Mouse (Mus musculus): ENCODE results near the gene Spink4. TPM values are rescaled to one million over a fixed set of nuclear protein-coding genes. Genes with fewer than 3 reads are reported as not detected.

The Spink4 gene
- polyA plus RNA-seq, 1 experiment from 2014 or later: 1.1 TPM

DNA sequence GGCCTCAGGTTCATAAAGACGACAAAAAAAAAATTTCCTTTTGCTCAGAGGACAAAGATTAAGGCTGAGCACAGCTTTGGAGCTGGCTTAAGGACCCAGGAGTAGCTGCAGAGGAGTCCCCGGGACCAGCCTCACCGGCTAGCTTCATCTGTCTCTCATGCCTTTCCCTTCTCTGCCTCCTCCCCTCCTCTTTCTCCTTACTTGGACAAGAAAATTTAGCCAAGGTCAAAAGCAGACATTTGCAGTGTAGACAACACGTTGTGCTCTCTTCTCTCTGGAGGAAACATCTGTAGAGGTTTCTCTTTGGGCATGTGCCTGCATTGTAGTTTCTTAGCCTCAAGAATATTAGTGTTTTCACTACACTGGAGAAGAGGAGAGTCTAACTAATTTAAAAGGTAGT, 34.0 kb upstream of the Spink4 start:
- no peaks in the 10 kb centered on the region for H3K36me3 ChIP-seq
- no peak overlapping the region for H3K4me2 ChIP-seq
- no peak for ATAC-seq (replicated peaks; ENCODE audit: low FRiP score)
- no peak overlapping the region for H3K27ac ChIP-seq
- H3K4me1 ChIP-seq: peaks cover 9% of the 10 kb centered on the region; the same call in 1 of the 2 replicates
- no peaks in the 10 kb centered on the region for H3K27me3 ChIP-seq
- no peaks in the 10 kb centered on the region for H3K9me3 ChIP-seq (replicated peaks)
- H3K4me3 ChIP-seq (replicated peaks): no peak overlapping the region
- 65% methylated on average over 4 of the region's 4 CpGs for WGBS
- H3K9ac ChIP-seq: no peak overlapping the region

- no peak for ATAC-seq (replicated peaks; ENCODE audit: low FRiP score)
- H3K27me3 ChIP-seq: no peaks in the 10 kb centered on the region
- 61% methylated on average over 11 of the region's 11 CpGs for WGBS
These were observed 31.0 kb upstream of the Spink4 start for GRCm38 (mm10) chr4:40888839-40889238.

DNA sequence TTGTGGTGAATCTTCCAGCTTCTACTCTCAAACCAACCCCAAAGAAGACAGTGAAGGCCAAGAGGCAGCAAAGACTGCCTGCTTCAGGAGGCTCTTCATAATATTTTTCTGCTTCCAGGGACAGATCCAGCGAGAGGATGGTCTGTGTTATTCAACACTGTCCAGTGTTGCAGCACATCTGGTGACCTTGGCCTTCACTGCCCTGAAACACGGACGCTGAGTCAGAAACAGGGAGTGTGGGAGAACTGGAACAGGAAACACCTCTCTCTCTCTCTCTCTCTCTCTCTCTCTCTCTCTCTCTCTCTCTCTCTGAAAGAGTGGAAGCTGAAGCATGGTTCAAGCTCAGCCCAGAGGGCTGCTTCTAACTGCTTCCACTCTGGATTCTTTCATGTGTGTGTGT, 30.6 kb upstream of the Spink4 start:
- Histone ChIP-seq H3K36me3 (no peaks in the 10 kb centered on the region), H3K4me1 (peaks cover 7% of the 10 kb centered on the region; the same call in 1 of the 2 replicates)
- 14% methylated on average over 3 of the region's 3 CpGs for WGBS

More at GRCm38 (mm10) chr4:40888839-40889238, 31.0 kb upstream of the Spink4 start:
- Histone ChIP-seq H3K36me3 (no peaks in the 10 kb centered on the region), H3K9ac (no peak overlapping the region), H3K4me3 (replicated peaks) (no peak overlapping the region), H3K27ac (no peak overlapping the region), H3K9me3 (replicated peaks) (no peaks in the 10 kb centered on the region), H3K4me2 (no peak overlapping the region), H3K4me1 (peaks cover 9% of the 10 kb centered on the region; the same call in 1 of the 2 replicates)

GRCm38 (mm10) chr4:40889983-40890382, 29.9 kb upstream of the Spink4 start:
- no peak for ATAC-seq (replicated peaks; ENCODE audit: low FRiP score)
- Histone ChIP-seq H3K27ac (no peak overlapping the region), H3K36me3 (no peaks in the 10 kb centered on the region), H3K4me3 (replicated peaks) (no peak overlapping the region), H3K4me2 (no peak overlapping the region), H3K4me1 (peaks cover 3% of the 10 kb centered on the region; the same call in 1 of the 2 replicates), H3K27me3 (no peaks in the 10 kb centered on the region), H3K9ac (no peak overlapping the region), H3K9me3 (replicated peaks) (no peaks in the 10 kb centered on the region)
- 85% methylated on average over 4 of the region's 4 CpGs for WGBS

More for the DNA sequence above, 30.6 kb upstream of the Spink4 start:
- no peak overlapping the region for H3K4me2 ChIP-seq
- H3K9me3 ChIP-seq (replicated peaks): no peaks in the 10 kb centered on the region
- no peaks in the 10 kb centered on the region for H3K27me3 ChIP-seq
- no peak overlapping the region for H3K4me3 ChIP-seq (replicated peaks)
- H3K27ac ChIP-seq: no peak overlapping the region
- no peak for ATAC-seq (replicated peaks; ENCODE audit: low FRiP score)
- H3K9ac ChIP-seq: no peak overlapping the region

GRCm38 (mm10) chr4:40891206-40891605, 28.6 kb upstream of the Spink4 start:
- no peak for ATAC-seq (replicated peaks; ENCODE audit: low FRiP score)
- Histone ChIP-seq H3K27me3 (no peaks in the 10 kb centered on the region), H3K4me1 (0 out of 2 replicates have a peak, but pooled peaks cover 3% of the 10 kb centered on the region), H3K4me3 (replicated peaks) (no peak overlapping the region), H3K9me3 (replicated peaks) (no peaks in the 10 kb centered on the region), H3K4me2 (no peak overlapping the region), H3K27ac (no peak overlapping the region), H3K9ac (no peak overlapping the region), H3K36me3 (no peaks in the 10 kb centered on the region)
- WGBS: 78% methylated on average over 5 of the region's 5 CpGs

GRCm38 (mm10) chr4:40895118-40895517, 24.7 kb upstream of the Spink4 start:
- H3K4me3 ChIP-seq (replicated peaks): no peak overlapping the region
- 93% methylated on average over 3 of the region's 3 CpGs for WGBS
- no peak overlapping the region for H3K9ac ChIP-seq
- no peaks in the 10 kb centered on the region for H3K36me3 ChIP-seq
- H3K4me1 ChIP-seq: 0 out of 2 replicates have a peak, but pooled peaks cover 5% of the 10 kb centered on the region
- no peaks in the 10 kb centered on the region for H3K9me3 ChIP-seq (replicated peaks)
- no peak for ATAC-seq (replicated peaks; ENCODE audit: low FRiP score)
- H3K27ac ChIP-seq: no peak overlapping the region
- no peaks in the 10 kb centered on the region for H3K27me3 ChIP-seq
- H3K4me2 ChIP-seq: no peak overlapping the region

DNA sequence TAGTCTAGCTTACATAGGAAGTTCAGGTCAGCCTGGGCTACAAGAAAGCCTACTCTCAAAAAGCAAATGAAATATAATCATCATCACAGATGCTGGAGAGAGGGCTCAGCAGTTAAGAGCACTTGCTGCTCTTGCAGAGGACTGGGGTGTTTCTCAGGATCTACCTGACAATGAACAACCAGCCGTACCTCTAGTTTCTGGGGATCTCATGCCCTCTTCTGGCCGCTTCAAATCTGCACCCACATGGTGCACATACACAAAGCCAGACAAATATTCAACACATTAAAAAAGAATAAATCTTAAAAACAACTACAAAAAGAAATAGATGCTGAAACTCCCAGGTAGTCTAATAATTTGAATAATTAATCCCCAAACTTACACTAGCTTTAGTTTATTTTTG, 24.2 kb upstream of the Spink4 start:
- no peaks in the 10 kb centered on the region for H3K36me3 ChIP-seq
- no peak overlapping the region for H3K27ac ChIP-seq
- H3K4me3 ChIP-seq (replicated peaks): no peak overlapping the region
- H3K9ac ChIP-seq: no peak overlapping the region
- no peaks in the 10 kb centered on the region for H3K9me3 ChIP-seq (replicated peaks)
- H3K27me3 ChIP-seq: no peaks in the 10 kb centered on the region
- no peak overlapping the region for H3K4me2 ChIP-seq
- H3K4me1 ChIP-seq: 0 out of 2 replicates have a peak, but pooled peaks cover 5% of the 10 kb centered on the region
- no peak for ATAC-seq (replicated peaks; ENCODE audit: low FRiP score)
- 89% methylated on average over 2 of the region's 2 CpGs for WGBS

DNA sequence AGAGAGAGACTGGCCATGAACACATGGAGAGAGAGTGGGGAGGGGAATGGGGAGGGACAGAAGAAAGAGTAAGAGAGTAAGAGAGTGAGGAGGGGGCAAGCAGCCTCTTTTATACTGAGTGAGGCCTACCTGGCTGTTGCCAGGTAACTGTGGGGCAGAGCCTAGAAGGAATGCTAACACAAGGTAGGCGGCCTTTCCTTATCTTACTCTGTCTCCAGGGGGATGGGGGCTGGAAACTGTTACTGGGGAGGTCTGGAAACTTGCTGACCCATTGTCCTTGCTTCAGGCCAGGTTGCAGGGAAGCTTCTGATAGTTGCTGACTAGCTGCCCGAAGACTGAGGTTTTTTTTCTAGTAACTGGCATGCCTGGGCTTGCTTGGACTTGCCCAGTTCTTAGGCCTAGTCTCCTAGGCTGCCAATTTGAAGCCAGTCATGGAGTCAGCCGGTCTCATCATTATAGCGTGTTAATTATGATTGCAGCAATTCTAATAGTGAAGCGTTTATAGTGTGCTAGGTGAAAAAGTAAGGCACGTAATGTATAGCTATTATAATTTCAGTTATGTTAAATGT, 21.3 kb upstream of the Spink4 start:
- no peak overlapping the region for H3K4me3 ChIP-seq (replicated peaks)
- 0 out of 2 replicates have a peak, but pooled peaks cover 5% of the 10 kb centered on the region for H3K4me1 ChIP-seq
- H3K4me2 ChIP-seq: no peak overlapping the region
- 81% methylated on average over 6 of the region's 6 CpGs for WGBS
- no peak for ATAC-seq (replicated peaks; ENCODE audit: low FRiP score)
- no peak overlapping the region for H3K27ac ChIP-seq
- H3K36me3 ChIP-seq: no peaks in the 10 kb centered on the region
- H3K27me3 ChIP-seq: no peaks in the 10 kb centered on the region
- H3K9me3 ChIP-seq (replicated peaks): no peaks in the 10 kb centered on the region
- no peak overlapping the region for H3K9ac ChIP-seq

DNA sequence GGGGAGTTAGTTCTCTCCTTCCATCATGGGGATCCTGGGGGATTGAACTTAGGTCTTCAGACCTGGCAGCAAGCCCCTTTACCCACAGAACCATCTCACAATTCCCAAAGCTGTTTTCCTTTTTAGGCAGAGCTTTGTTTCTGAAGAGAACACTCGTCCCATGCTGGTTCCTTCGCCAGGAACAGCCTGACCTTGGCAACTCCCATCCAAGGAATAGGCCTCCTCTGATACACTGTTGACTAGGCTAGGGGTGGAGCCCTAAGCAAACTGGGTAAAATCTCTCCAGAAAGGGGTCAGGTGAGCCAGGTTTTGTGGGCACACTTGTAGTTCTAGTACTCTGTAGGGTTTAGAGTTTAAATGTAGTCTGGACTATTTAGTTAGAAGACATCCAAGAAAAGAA, 20.6 kb upstream of the Spink4 start:
- no peak overlapping the region for H3K9ac ChIP-seq
- WGBS: 68% methylated on average over 2 of the region's 2 CpGs
- H3K4me1 ChIP-seq: 0 out of 2 replicates have a peak, but pooled peaks cover 5% of the 10 kb centered on the region
- no peaks in the 10 kb centered on the region for H3K9me3 ChIP-seq (replicated peaks)
- H3K4me3 ChIP-seq (replicated peaks): no peak overlapping the region
- no peaks in the 10 kb centered on the region for H3K36me3 ChIP-seq
- no peaks in the 10 kb centered on the region for H3K27me3 ChIP-seq
- no peak overlapping the region for H3K27ac ChIP-seq
- no peak overlapping the region for H3K4me2 ChIP-seq
- ATAC-seq (replicated peaks; ENCODE audit: low FRiP score): no peak

DNA sequence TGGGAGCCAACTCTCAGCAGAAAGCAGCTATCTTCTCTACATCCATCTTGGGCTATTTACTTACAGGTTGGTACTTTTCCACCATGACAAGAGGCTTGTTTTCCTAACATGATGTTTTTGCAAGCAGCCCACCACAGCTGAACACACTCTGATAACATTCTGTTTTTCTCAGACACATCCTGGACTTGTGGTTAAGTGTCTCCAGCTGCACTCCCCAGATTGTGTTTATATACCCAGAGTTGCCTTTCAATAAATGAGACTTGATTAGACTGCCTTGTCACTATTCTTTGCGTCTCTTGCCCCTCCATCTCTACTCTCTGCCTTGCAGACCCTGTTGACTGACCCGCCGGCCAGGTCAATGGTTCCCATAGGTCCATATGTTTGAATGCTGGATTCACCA, 19.8 kb upstream of the Spink4 start:
- ATAC-seq (replicated peaks; ENCODE audit: low FRiP score): no peak

GRCm38 (mm10) chr4:40900612-40901011, 19.2 kb upstream of the Spink4 start:
- Histone ChIP-seq H3K9me3 (replicated peaks) (no peaks in the 10 kb centered on the region), H3K36me3 (no peaks in the 10 kb centered on the region), H3K27ac (no peak overlapping the region), H3K27me3 (no peaks in the 10 kb centered on the region), H3K9ac (no peak overlapping the region), H3K4me3 (replicated peaks) (no peak overlapping the region), H3K4me1 (0 out of 2 replicates have a peak, but pooled peaks cover 5% of the 10 kb centered on the region), H3K4me2 (no peak overlapping the region)
- ATAC-seq (replicated peaks; ENCODE audit: low FRiP score): no peak
- WGBS: 91% methylated on average over 4 of the region's 4 CpGs

More for the DNA sequence above, 19.8 kb upstream of the Spink4 start:
- no peak overlapping the region for H3K4me3 ChIP-seq (replicated peaks)
- 88% methylated on average over 3 of the region's 3 CpGs for WGBS
- no peaks in the 10 kb centered on the region for H3K36me3 ChIP-seq
- H3K27me3 ChIP-seq: no peaks in the 10 kb centered on the region
- no peak overlapping the region for H3K9ac ChIP-seq
- H3K4me2 ChIP-seq: no peak overlapping the region
- no peaks in the 10 kb centered on the region for H3K9me3 ChIP-seq (replicated peaks)
- H3K27ac ChIP-seq: no peak overlapping the region
- 0 out of 2 replicates have a peak, but pooled peaks cover 5% of the 10 kb centered on the region for H3K4me1 ChIP-seq

- WGBS: 39% methylated on average over 1 of the region's 1 CpGs
- no peaks in the 10 kb centered on the region for H3K9me3 ChIP-seq (replicated peaks)
These were observed 13.6 kb upstream of the Spink4 start for GRCm38 (mm10) chr4:40906298-40906697.

More at GRCm38 (mm10) chr4:40906298-40906697, 13.6 kb upstream of the Spink4 start:
- no peak overlapping the region for H3K9ac ChIP-seq
- H3K27me3 ChIP-seq: no peaks in the 10 kb centered on the region
- no peaks in the 10 kb centered on the region for H3K36me3 ChIP-seq
- H3K27ac ChIP-seq: no peak overlapping the region
- no peak overlapping the region for H3K4me3 ChIP-seq (replicated peaks)
- no peak for ATAC-seq (replicated peaks; ENCODE audit: low FRiP score)
- no peak overlapping the region for H3K4me2 ChIP-seq
- H3K4me1 ChIP-seq: peaks cover 7% of the 10 kb centered on the region
